Comparison of ENCODE assay signal across 8 mouse cellular contexts in genomic region chr6:40470916-40471719, GRCm38 (mm10). TPM values are rescaled to one million over a fixed set of nuclear protein-coding genes. Genes with fewer than 3 reads are reported as not detected.
DNase-seq lines count a peak whose midpoint lies in the region; ATAC-seq lines count a peak whose summit lies in the region.

Gene Ssbp1, plus strand, starts transcription at chr6:40471352.

- WGBS in hindbrain, embryonic 16.5 days: under 1% methylated on average over 54 of the region's 54 CpGs
- 1% methylated on average over 53 of the region's 54 CpGs for WGBS in macrophage (ENCODE audit: missing documents)

- peaks cover 7% of the 10 kb centered on the region for H3K4me1 ChIP-seq in hindbrain, embryonic 16.5 days (ENCODE audit: control insufficient read depth, insufficient read depth, low read depth, low read length)

- no peaks in the 10 kb centered on the region for H3K9me3 ChIP-seq in hindbrain, embryonic 16.5 days (ENCODE audit: control insufficient read depth, low read length)

- peak within 1 kb of the TSS; percentile 87 for H3K4me3 ChIP-seq in hindbrain, embryonic 16.5 days (ENCODE audit: low read length)
- H3K4me3 ChIP-seq in macrophage (ENCODE audit: inconsistent target): peak within 1 kb of the TSS; percentile 74

- H3K27ac ChIP-seq in hindbrain, embryonic 16.5 days (ENCODE audit: low read depth, low read length): peak within 1 kb of the TSS; percentile 95
- peak within 1 kb of the TSS; percentile 74 for H3K27ac ChIP-seq in macrophage

- peaks cover 24% of the 10 kb centered on the region for H3K36me3 ChIP-seq in hindbrain, embryonic 16.5 days (ENCODE audit: control insufficient read depth, insufficient read depth, low read length)
- H3K36me3 ChIP-seq in macrophage (ENCODE audit: inconsistent target): peaks cover 17% of the 10 kb centered on the region

- peak; percentile 98 for ATAC-seq in hindbrain, embryonic 16.5 days

- DNase-seq in WW6 (ENCODE audit: low read depth, low spot score): peak; percentile 84
- DNase-seq in cerebellum, postnatal 4 days (ENCODE audit: low spot score in 2 of 2): peak; percentile 73 to 90
- DNase-seq in gastrocnemius, adult 18-20 months (ENCODE audit: low spot score): peak; percentile 93
- peak; percentile 88 to 91 for DNase-seq in left cerebral cortex, adult 18-20 months (ENCODE audit: low spot score in 2 of 2)
- peak; percentile 92 for DNase-seq in right cerebral cortex, adult 18-20 months
- DNase-seq in urinary bladder, postnatal 10 days (ENCODE audit: low spot score): peak; percentile 57

- H3K4me2 ChIP-seq in hindbrain, embryonic 16.5 days (ENCODE audit: low read length): peak within 1 kb of the TSS; percentile 92

- H3K79me2 ChIP-seq in macrophage (ENCODE audit: inconsistent target): peaks cover 20% of the 10 kb centered on the region

- peak within 1 kb of the TSS; percentile 87 for H3K9ac ChIP-seq in hindbrain, embryonic 16.5 days (ENCODE audit: low read depth, low read length)

- H3K27me3 ChIP-seq in hindbrain, embryonic 16.5 days (replicated peaks; ENCODE audit: control insufficient read depth, insufficient read depth, low read length): no peaks in the 10 kb centered on the region

RNA-seq across cellular contexts. Expression of gene Ssbp1, which starts in this region (rescaled TPM):
- total RNA-seq in gastrocnemius, adult 18-20 months (2021): 10 to 100 TPM; 21.1 to 23.8 TPM
- polyA plus RNA-seq in hindbrain, embryonic 16.5 days (2015; fragmentation: Nextera tagmentation; extraction: Ambion mirVana): 90.2 and 90.6 TPM in 2 replicates
- 10 to 100 TPM; 27.9 to 31.7 TPM for total RNA-seq in left cerebral cortex, adult 18-20 months (2021)
- total RNA-seq in macrophage (2018; cell fraction: chromatin; rRNA removed): 100 to 1,000 TPM in 9 of 26 experiments, 10 to 100 TPM in 17; 29.3 to 170 (median 71.2) TPM
- 10 to 100 TPM; 19.0 to 36.5 (median 29.1) TPM for total RNA-seq in macrophage (2018; cell fraction: cytosol; rRNA removed)
- 100 to 1,000 TPM in 3 of 26 experiments, 10 to 100 TPM in 23; 24.0 to 135 (median 57.6) TPM for total RNA-seq in macrophage (2018; cell fraction: nucleus; rRNA removed)
- 40.4 to 71.1 TPM (median 43.2 TPM) in 3 replicates for polyA plus RNA-seq in macrophage (2018)

Comparison
In these comparisons a context has a peak if more than half of its experiments do, and no peak if none do; other contexts are left out.
1. Peak in every context shown above with its lines: DNase-seq, ATAC-seq, H3K4me3 ChIP-seq and H3K27ac ChIP-seq.